Mouse (Mus musculus): ENCODE measurements around the gene Kctd17. TPM values are rescaled to one million over a fixed set of nuclear protein-coding genes. Genes with fewer than 3 reads are reported as not detected.

The Kctd17 gene
- polyA plus RNA-seq, 1 experiment: 52.9 TPM

- Histone ChIP-seq H3K27me3 (ENCODE audit: control insufficient read depth, insufficient read depth, low read length) (peaks cover 12% of the 10 kb centered on the region), H3K27ac (ENCODE audit: insufficient read depth, low read depth, low read length) (peak overlapping the region; percentile 16), H3K4me3 (ENCODE audit: low read depth, low read length) (peak overlapping the region; percentile 66), H3K4me1 (ENCODE audit: control insufficient read depth, insufficient read depth, insufficient read length, low read length) (peaks cover 4% of the 10 kb centered on the region), H3K36me3 (ENCODE audit: control insufficient read depth, insufficient read depth, low read length) (no peaks in the 10 kb centered on the region)
- 26% methylated on average over 3 of the region's 3 CpGs for WGBS
- TF ChIP-seq CTCF (IDR thresholded peaks at IDR 0.05; ENCODE audit: extremely low read depth, insufficient read length, insufficient replicate concordance, low read depth, low read length) (no peak), POLR2A (IDR thresholded peaks at IDR 0.05; ENCODE audit: low read depth, low read length) (no peak)
Observed at GRCm38 (mm10) chr15:78429139-78429459, 735 bp downstream of the Kctd17 start.

- 82% methylated on average over 13 of the region's 13 CpGs for WGBS
- TF ChIP-seq POLR2A (IDR thresholded peaks at IDR 0.05; ENCODE audit: low read depth, low read length): no peak
- TF ChIP-seq CTCF (IDR thresholded peaks at IDR 0.05; ENCODE audit: extremely low read depth, insufficient read length, insufficient replicate concordance, low read depth, low read length): no peak
- H3K27ac ChIP-seq (ENCODE audit: insufficient read depth, low read depth, low read length): no peak overlapping the region
- H3K4me3 ChIP-seq (ENCODE audit: low read depth, low read length): no peak overlapping the region
- H3K36me3 ChIP-seq (ENCODE audit: control insufficient read depth, insufficient read depth, low read length): no peaks in the 10 kb centered on the region
- H3K4me1 ChIP-seq (ENCODE audit: control insufficient read depth, insufficient read depth, insufficient read length, low read length): peaks cover 4% of the 10 kb centered on the region
- H3K27me3 ChIP-seq (ENCODE audit: control insufficient read depth, insufficient read depth, low read length): peaks cover 15% of the 10 kb centered on the region
Observed at GRCm38 (mm10) chr15:78429871-78430622, 1.7 kb downstream of the Kctd17 start.

- WGBS: 89% methylated on average over 10 of the region's 10 CpGs
- Histone ChIP-seq H3K27me3 (ENCODE audit: control insufficient read depth, insufficient read depth, low read length) (peaks cover 16% of the 10 kb centered on the region), H3K4me3 (ENCODE audit: low read depth, low read length) (no peak overlapping the region), H3K27ac (ENCODE audit: insufficient read depth, low read depth, low read length) (no peak overlapping the region), H3K4me1 (ENCODE audit: control insufficient read depth, insufficient read depth, insufficient read length, low read length) (peaks cover 4% of the 10 kb centered on the region), H3K36me3 (ENCODE audit: control insufficient read depth, insufficient read depth, low read length) (no peaks in the 10 kb centered on the region)
- TF ChIP-seq CTCF (IDR thresholded peaks at IDR 0.05; ENCODE audit: extremely low read depth, insufficient read length, insufficient replicate concordance, low read depth, low read length): no peak
- no peak for TF ChIP-seq POLR2A (IDR thresholded peaks at IDR 0.05; ENCODE audit: low read depth, low read length)
Observed at GRCm38 (mm10) chr15:78430874-78431273, 2.5 kb downstream of the Kctd17 start.

- 49% methylated on average over 7 of the region's 7 CpGs for WGBS
- Histone ChIP-seq H3K27me3 (ENCODE audit: control insufficient read depth, insufficient read depth, low read length) (peaks cover 16% of the 10 kb centered on the region), H3K27ac (ENCODE audit: insufficient read depth, low read depth, low read length) (no peak overlapping the region), H3K4me1 (ENCODE audit: control insufficient read depth, insufficient read depth, insufficient read length, low read length) (peaks cover 4% of the 10 kb centered on the region), H3K4me3 (ENCODE audit: low read depth, low read length) (no peak overlapping the region), H3K36me3 (ENCODE audit: control insufficient read depth, insufficient read depth, low read length) (no peaks in the 10 kb centered on the region)
- no peak for TF ChIP-seq POLR2A (IDR thresholded peaks at IDR 0.05; ENCODE audit: low read depth, low read length)
Observed at GRCm38 (mm10) chr15:78431541-78432121, 3.3 kb downstream of the Kctd17 start.

DNA sequence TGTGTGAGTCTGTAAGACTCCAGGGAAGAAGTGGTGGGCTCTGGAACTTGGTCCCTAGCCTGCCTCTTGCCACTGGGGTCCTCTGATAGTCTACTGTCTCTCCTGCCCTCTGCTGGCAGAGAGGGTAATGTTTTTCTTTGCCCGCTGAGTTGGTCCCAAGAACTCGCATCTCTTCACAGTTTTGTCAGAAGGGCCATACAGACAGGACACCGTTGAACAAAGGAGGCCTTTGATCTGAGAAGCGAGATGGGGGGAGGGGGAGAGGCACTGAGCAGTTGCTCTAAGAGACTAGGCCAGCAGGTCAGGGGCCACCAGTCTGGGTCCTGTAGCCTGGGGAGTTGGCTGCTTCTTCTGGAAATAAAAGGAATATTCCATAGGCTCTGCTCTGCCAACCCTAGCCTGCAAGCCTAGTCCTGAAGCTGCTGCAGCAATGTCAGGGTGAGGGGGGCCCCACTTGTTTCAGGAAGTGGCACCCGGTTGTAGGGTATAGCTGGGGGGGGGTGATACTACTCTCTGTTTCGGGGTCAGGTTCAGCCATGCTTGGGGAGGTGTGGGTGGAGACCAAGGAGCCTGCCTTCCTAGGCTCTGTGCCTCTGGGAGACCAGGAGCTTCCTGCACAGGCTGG is 6.6 kb downstream of the Kctd17 start:
- Histone ChIP-seq H3K4me1 (ENCODE audit: control insufficient read depth, insufficient read depth, insufficient read length, low read length) (peaks cover 17% of the 10 kb centered on the region), H3K36me3 (ENCODE audit: control insufficient read depth, insufficient read depth, low read length) (no peaks in the 10 kb centered on the region), H3K27ac (ENCODE audit: insufficient read depth, low read depth, low read length) (no peak overlapping the region), H3K27me3 (ENCODE audit: control insufficient read depth, insufficient read depth, low read length) (peaks cover 4% of the 10 kb centered on the region; the same call in 1 of the 2 replicates), H3K4me3 (ENCODE audit: low read depth, low read length) (no peak overlapping the region)
- TF ChIP-seq POLR2A (IDR thresholded peaks at IDR 0.05; ENCODE audit: low read depth, low read length): no peak
- TF ChIP-seq CTCF (IDR thresholded peaks at IDR 0.05; ENCODE audit: extremely low read depth, insufficient read length, insufficient replicate concordance, low read depth, low read length): peak; percentile 54; the same call in 1 of the 2 replicates
- 44% methylated on average over 6 of the region's 6 CpGs for WGBS

GRCm38 (mm10) chr15:78435681-78436080 is 7.3 kb downstream of the Kctd17 start:
- 91% methylated on average over 11 of the region's 11 CpGs for WGBS
- no peaks in the 10 kb centered on the region for H3K36me3 ChIP-seq (ENCODE audit: control insufficient read depth, insufficient read depth, low read length)
- no peak overlapping the region for H3K27ac ChIP-seq (ENCODE audit: insufficient read depth, low read depth, low read length)
- no peak overlapping the region for H3K4me3 ChIP-seq (ENCODE audit: low read depth, low read length)
- peaks cover 4% of the 10 kb centered on the region; the same call in 1 of the 2 replicates for H3K27me3 ChIP-seq (ENCODE audit: control insufficient read depth, insufficient read depth, low read length)
- H3K4me1 ChIP-seq (ENCODE audit: control insufficient read depth, insufficient read depth, insufficient read length, low read length): peaks cover 17% of the 10 kb centered on the region
- TF ChIP-seq CTCF (IDR thresholded peaks at IDR 0.05; ENCODE audit: extremely low read depth, insufficient read length, insufficient replicate concordance, low read depth, low read length) (no peak), POLR2A (IDR thresholded peaks at IDR 0.05; ENCODE audit: low read depth, low read length) (no peak)

Measured in small intestine, adult 2 months (tissue).